Mouse (Mus musculus): ENCODE results near the gene App. TPM values are rescaled to one million over a fixed set of nuclear protein-coding genes. Genes with fewer than 3 reads are reported as not detected.

App gene
- polyA plus RNA-seq, 2 experiments, result 11.9 to 16.9 TPM

GRCm38 (mm10) chr16:85012695-85013094 is 160.9 kb downstream of the App start:
- H3K9ac ChIP-seq (replicated peaks), result no peak overlapping the region
- TF ChIP-seq EP300 (IDR thresholded peaks at IDR 0.05; ENCODE audit: low read depth) (no peak), CTCF (IDR thresholded peaks at IDR 0.05; ENCODE audit: low read depth) (no peak)
- DNase-seq (ENCODE audit: low read depth in 3 of 3, low spot score in 3 of 3) (no peak), ATAC-seq (ENCODE audit: insufficient read depth) (no peak)
- no peaks in the 10 kb centered on the region for H3K36me3 ChIP-seq (replicated peaks; ENCODE audit: control insufficient read depth, insufficient read depth, low read depth)
- H3K4me2 ChIP-seq (ENCODE audit: low read depth), result no peak overlapping the region
- H3K4me1 ChIP-seq (replicated peaks; ENCODE audit: control insufficient read depth in 2 of 2, insufficient read depth in 2 of 2, low read length in 1 of 2), result no peaks in the 10 kb centered on the region
- 68% methylated on average over 3 of the region's 3 CpGs for WGBS (ENCODE audit: insufficient replicate concordance)
- H3K4me3 ChIP-seq (ENCODE audit: insufficient read depth in 1 of 2, low read depth in 2 of 2, low read length in 2 of 2), result no peak overlapping the region
- H3K9me3 ChIP-seq (ENCODE audit: control insufficient read depth, low read length), result no peaks in the 10 kb centered on the region
- no peak overlapping the region for H3K27ac ChIP-seq
- no peaks in the 10 kb centered on the region for H3K27me3 ChIP-seq (ENCODE audit: control insufficient read depth, insufficient read depth, low read length)

GRCm38 (mm10) chr16:85012172-85012571 is 161.4 kb downstream of the App start:
- DNase-seq (ENCODE audit: low read depth in 3 of 3, low spot score in 3 of 3) (no peak), ATAC-seq (ENCODE audit: insufficient read depth) (no peak)
- no peak overlapping the region for H3K4me2 ChIP-seq (ENCODE audit: low read depth)
- no peaks in the 10 kb centered on the region for H3K36me3 ChIP-seq (replicated peaks; ENCODE audit: control insufficient read depth, insufficient read depth, low read depth)
- no peaks in the 10 kb centered on the region for H3K4me1 ChIP-seq (replicated peaks; ENCODE audit: control insufficient read depth in 2 of 2, insufficient read depth in 2 of 2, low read length in 1 of 2)
- H3K27me3 ChIP-seq (ENCODE audit: control insufficient read depth, insufficient read depth, low read length), result no peaks in the 10 kb centered on the region
- WGBS (ENCODE audit: insufficient replicate concordance), result 75% methylated on average over 5 of the region's 5 CpGs
- H3K9me3 ChIP-seq (ENCODE audit: control insufficient read depth, low read length), result no peaks in the 10 kb centered on the region
- TF ChIP-seq EP300 (IDR thresholded peaks at IDR 0.05; ENCODE audit: low read depth) (no peak), CTCF (IDR thresholded peaks at IDR 0.05; ENCODE audit: low read depth) (no peak)
- no peak overlapping the region for H3K9ac ChIP-seq (replicated peaks)
- no peak overlapping the region for H3K4me3 ChIP-seq (ENCODE audit: insufficient read depth in 1 of 2, low read depth in 2 of 2, low read length in 2 of 2)
- H3K27ac ChIP-seq, result no peak overlapping the region

GRCm38 (mm10) chr16:85010651-85011050 is 162.9 kb downstream of the App start:
- Histone ChIP-seq H3K27ac (no peak overlapping the region), H3K9ac (replicated peaks) (no peak overlapping the region), H3K4me2 (ENCODE audit: low read depth) (no peak overlapping the region), H3K36me3 (replicated peaks; ENCODE audit: control insufficient read depth, insufficient read depth, low read depth) (no peaks in the 10 kb centered on the region), H3K9me3 (ENCODE audit: control insufficient read depth, low read length) (no peaks in the 10 kb centered on the region), H3K4me1 (replicated peaks; ENCODE audit: control insufficient read depth in 2 of 2, insufficient read depth in 2 of 2, low read length in 1 of 2) (no peaks in the 10 kb centered on the region), H3K4me3 (ENCODE audit: insufficient read depth in 1 of 2, low read depth in 2 of 2, low read length in 2 of 2) (no peak overlapping the region), H3K27me3 (ENCODE audit: control insufficient read depth, insufficient read depth, low read length) (no peaks in the 10 kb centered on the region)
- TF ChIP-seq CTCF (IDR thresholded peaks at IDR 0.05; ENCODE audit: low read depth) (no peak), EP300 (IDR thresholded peaks at IDR 0.05; ENCODE audit: low read depth) (no peak)
- DNase-seq (ENCODE audit: low read depth in 3 of 3, low spot score in 3 of 3) (no peak), ATAC-seq (ENCODE audit: insufficient read depth) (no peak)
- WGBS (ENCODE audit: insufficient replicate concordance), result 75% methylated on average over 2 of the region's 2 CpGs

- no peak overlapping the region for H3K27ac ChIP-seq
Observed at GRCm38 (mm10) chr16:85008866-85009645, 164.5 kb downstream of the App start.

GRCm38 (mm10) chr16:85001939-85002556 is 171.5 kb downstream of the App start:
- H3K4me3 ChIP-seq (ENCODE audit: insufficient read depth in 1 of 2, low read depth in 2 of 2, low read length in 2 of 2), result no peak overlapping the region
- WGBS (ENCODE audit: insufficient replicate concordance), result 65% methylated on average over 5 of the region's 5 CpGs
- no peaks in the 10 kb centered on the region for H3K27me3 ChIP-seq (ENCODE audit: control insufficient read depth, insufficient read depth, low read length)
- TF ChIP-seq CTCF (IDR thresholded peaks at IDR 0.05; ENCODE audit: low read depth) (no peak), EP300 (IDR thresholded peaks at IDR 0.05; ENCODE audit: low read depth) (no peak)
- DNase-seq (ENCODE audit: low read depth in 3 of 3, low spot score in 3 of 3) (no peak), ATAC-seq (ENCODE audit: insufficient read depth) (no peak)
- H3K9ac ChIP-seq (replicated peaks), result no peak overlapping the region
- H3K9me3 ChIP-seq (ENCODE audit: control insufficient read depth, low read length), result no peaks in the 10 kb centered on the region
- H3K36me3 ChIP-seq (replicated peaks; ENCODE audit: control insufficient read depth, insufficient read depth, low read depth), result no peaks in the 10 kb centered on the region
- no peaks in the 10 kb centered on the region for H3K4me1 ChIP-seq (replicated peaks; ENCODE audit: control insufficient read depth in 2 of 2, insufficient read depth in 2 of 2, low read length in 1 of 2)
- H3K4me2 ChIP-seq (ENCODE audit: low read depth), result no peak overlapping the region
- H3K27ac ChIP-seq, result no peak overlapping the region

More at GRCm38 (mm10) chr16:85008866-85009645, 164.5 kb downstream of the App start:
- Histone ChIP-seq H3K4me3 (ENCODE audit: insufficient read depth in 1 of 2, low read depth in 2 of 2, low read length in 2 of 2) (no peak overlapping the region), H3K4me1 (replicated peaks; ENCODE audit: control insufficient read depth in 2 of 2, insufficient read depth in 2 of 2, low read length in 1 of 2) (no peaks in the 10 kb centered on the region), H3K27me3 (ENCODE audit: control insufficient read depth, insufficient read depth, low read length) (no peaks in the 10 kb centered on the region), H3K9me3 (ENCODE audit: control insufficient read depth, low read length) (no peaks in the 10 kb centered on the region), H3K4me2 (ENCODE audit: low read depth) (no peak overlapping the region), H3K9ac (replicated peaks) (no peak overlapping the region), H3K36me3 (replicated peaks; ENCODE audit: control insufficient read depth, insufficient read depth, low read depth) (no peaks in the 10 kb centered on the region)
- ATAC-seq (ENCODE audit: insufficient read depth) (no peak), DNase-seq (ENCODE audit: low read depth in 3 of 3, low spot score in 3 of 3) (no peak)
- WGBS (ENCODE audit: insufficient replicate concordance), result 73% methylated on average over 9 of the region's 9 CpGs
- no peak for TF ChIP-seq EP300 (IDR thresholded peaks at IDR 0.05; ENCODE audit: low read depth)
- TF ChIP-seq CTCF (IDR thresholded peaks at IDR 0.05; ENCODE audit: low read depth), result no peak
